Mouse (Mus musculus): Measurements from ENCODE around the gene Anxa6.
"Not testable (repeated sequence)": the region's sequence is repeated elsewhere in the genome, so short reads cannot be mapped to it uniquely, and the experiment has no call there.

Gene Anxa6

DNA sequence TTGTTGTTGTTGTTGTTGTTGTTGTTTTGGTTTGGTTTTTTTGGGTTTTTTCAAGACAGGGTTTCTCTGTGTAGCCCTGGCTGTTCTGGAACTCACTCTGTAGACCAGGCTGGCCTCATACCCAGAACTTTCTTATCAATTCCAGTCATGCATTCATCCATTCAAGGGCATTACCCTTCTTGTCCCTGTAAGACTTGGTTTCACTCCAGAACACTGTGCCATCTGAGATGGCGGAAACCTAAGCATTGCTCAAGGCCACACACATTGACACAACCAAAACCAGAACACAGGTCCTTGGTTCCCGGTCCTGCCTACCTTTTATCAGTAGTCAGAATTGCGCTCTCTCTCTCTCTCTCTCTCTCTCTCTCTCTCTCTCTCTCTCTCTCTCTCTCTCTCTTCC is 75.5 kb downstream of the Anxa6 start:
- DNase-seq: not testable (repeated sequence)

- no peak for DNase-seq
Measured at GRCm38 (mm10) chr11:54956912-54957311, 76.3 kb downstream of the Anxa6 start.

GRCm38 (mm10) chr11:54955735-54956480 is 77.3 kb downstream of the Anxa6 start:
- peak; percentile 99 for DNase-seq

- not testable (repeated sequence) for DNase-seq
Measured at GRCm38 (mm10) chr11:54955400-54955734, 77.9 kb downstream of the Anxa6 start.

- no peak for DNase-seq
Measured at GRCm38 (mm10) chr11:54954716-54955115, 78.5 kb downstream of the Anxa6 start.

DNA sequence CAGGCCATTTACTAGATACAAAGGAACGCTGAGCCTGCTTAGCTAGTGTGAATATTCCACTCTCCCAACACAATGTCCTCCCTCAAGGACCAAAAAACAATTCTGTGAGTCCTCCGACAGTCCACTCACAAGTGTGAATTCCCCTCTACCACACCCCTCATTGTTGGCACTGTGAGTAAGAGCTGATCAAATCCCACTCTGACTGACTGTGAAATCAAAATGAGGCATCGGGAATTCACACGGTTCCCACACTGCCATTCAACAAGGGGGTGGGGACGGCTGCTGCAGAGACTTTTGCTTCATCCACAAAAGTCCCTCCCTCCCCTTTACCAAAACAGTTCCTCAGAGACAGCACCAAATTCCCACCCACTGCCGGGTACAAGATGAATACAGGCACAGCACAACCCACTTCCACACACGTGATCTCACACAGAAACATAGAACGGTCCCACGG is 79.2 kb downstream of the Anxa6 start:
- no peak for DNase-seq

- DNase-seq: no peak
Measured at GRCm38 (mm10) chr11:54952651-54953050, 80.6 kb downstream of the Anxa6 start.

DNA sequence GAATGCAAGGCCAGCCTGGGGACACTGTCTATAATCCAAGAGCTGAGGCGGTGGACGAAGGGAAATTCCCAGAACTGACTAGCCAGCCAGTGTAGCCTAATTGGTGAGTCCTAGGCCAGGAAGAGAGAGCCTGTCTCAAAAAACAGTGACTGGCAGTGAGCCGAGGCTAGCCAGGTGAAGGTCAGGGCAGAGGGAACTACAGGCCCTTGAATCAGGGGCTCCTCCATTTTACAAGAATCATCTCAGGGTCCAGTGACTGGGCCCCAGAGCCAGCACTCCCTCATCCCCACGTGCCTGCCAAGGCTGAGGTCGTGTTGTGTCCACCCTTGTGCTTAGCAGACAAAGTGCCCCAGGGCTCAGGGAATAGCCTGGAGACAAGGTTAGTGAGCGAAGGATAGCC is 82.6 kb downstream of the Anxa6 start:
- DNase-seq: no peak

DNA sequence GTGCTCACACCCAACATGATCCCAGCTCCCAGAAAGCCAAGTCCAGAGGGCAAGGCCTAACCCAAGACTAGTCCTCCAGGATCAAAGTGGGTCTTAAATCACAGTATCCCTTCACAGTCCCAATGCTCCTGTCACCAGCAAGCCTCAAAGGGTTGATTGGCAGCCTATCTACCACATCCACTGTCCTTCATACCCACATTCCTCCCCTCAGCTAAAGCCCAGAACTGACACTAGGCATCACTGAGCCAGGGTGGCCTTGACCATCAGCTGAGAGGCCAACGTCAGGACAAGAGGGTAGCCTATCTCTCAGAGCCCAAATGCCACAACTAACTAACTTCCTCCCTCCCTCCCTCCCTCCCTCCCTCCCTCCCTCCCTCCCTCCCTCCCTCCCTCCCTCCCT is 83.5 kb downstream of the Anxa6 start:
- DNase-seq: no peak

DNA sequence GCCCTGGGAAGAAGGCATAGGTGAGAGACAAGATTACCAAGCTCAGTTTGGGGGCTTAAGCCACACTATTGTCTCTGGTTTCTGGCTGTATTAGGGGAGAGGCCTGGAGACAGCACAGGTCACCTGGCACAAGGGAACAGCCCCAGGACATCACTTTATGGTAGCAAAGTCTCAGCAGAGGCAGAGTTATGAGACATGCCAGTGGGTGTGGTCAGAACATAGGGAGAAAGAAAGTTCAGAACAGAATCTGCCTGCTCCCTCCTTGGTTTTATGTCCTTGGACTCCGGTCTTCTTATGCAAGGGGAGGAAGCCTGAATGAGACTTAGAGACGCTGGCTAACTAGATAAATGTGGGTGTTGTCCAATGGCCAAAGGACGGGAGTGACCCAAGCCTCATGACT is 88.5 kb downstream of the Anxa6 start:
- DNase-seq: no peak

- no peak for DNase-seq
Measured at GRCm38 (mm10) chr11:54940056-54940455, 93.2 kb downstream of the Anxa6 start.

DNA sequence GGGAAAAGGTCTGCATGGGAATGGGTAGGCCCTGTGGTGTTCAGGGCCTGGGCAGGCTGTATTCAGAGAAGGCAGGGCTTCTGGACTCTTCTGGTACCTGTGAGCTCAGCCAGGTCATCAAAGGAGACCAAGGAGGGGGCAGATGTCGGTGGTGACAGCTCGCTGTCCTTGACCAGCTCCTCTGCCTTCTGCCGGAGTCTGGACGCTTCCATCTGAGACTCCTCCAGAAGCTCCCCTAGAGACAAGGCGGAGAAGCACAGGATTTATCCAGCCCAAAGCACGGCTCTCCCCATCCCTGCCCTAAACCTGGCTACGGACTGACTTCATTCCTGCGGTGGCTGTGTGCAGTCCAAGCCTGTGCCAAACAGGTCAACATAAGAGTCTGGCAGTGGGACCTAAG is 93.7 kb downstream of the Anxa6 start:
- no peak for DNase-seq

DNA sequence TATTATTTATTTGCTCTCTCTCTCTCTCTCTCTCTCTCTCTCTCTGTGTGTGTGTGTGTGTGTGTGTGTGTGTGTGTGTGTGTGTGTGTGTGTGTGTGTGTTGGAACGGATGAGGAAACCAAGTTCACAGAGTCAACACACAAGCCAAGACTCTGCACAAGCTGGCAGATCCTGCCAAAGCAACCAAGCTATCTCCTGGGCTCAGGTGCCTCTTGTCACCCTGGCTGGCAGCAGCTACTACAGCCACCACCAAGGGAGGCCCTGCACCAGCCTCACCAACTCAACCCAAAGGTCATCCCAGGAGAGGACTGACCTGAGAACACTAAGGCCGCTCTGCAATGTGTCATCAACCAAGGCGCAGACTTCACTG is 96.5 kb downstream of the Anxa6 start:
- DNase-seq: no peak

DNA sequence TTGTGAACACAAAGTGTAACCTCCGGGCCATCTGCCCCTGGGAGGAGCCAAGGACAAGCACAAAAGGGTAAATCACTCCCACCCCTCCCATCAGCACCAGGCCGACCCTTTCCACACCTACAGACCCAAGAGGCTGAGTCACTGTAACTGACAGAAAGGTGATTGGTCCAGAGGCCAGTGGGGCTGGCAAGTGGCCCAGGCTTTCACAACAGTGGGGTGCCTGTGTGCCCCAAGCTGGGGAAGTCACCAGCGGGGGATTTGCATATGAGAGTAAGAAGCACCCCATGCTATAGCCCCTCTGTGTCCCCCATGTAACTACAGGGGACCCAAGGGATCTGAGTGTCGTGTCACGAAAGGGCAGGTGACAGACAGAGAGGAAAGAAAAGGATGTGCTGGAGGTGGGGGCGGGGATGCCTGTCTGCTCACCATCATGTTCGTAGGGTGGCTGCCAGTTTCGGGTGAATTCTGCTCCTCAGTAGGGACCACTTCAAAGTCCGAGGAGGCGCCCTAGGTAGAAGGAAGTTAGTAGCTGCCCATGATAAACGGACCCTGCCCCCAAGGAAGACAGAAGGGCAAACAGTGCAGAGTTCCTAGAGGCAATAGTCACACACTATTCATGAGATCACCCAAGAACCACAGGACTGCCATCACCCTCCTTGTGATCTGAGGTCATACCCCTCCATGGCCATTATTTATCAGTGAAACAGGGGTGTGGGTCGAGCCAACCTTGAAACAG is 97.0 kb downstream of the Anxa6 start:
- DNase-seq: no peak

- DNase-seq: no peak
Measured at GRCm38 (mm10) chr11:54934198-54934597, 99.0 kb downstream of the Anxa6 start.

DNA sequence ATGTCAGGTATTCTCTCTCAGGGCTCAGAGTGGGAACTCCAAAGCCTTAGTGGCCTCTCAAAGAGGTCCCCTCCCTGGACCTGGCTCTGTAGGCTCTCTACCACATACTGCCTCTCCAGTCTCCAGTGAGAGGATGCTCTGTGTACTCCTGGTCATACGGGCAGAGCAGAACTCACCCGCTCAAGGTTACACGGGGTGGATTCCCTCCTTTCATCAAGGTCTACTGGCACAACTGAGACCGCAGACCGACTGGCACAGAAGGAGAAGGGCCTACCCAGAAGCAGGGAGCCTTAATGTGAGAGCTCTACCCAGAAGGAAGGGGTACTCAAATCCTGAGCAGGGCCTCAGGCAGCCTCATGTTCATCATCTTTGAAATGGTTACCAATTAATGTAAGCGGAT is 100.7 kb downstream of the Anxa6 start:
- DNase-seq: no peak

DNA sequence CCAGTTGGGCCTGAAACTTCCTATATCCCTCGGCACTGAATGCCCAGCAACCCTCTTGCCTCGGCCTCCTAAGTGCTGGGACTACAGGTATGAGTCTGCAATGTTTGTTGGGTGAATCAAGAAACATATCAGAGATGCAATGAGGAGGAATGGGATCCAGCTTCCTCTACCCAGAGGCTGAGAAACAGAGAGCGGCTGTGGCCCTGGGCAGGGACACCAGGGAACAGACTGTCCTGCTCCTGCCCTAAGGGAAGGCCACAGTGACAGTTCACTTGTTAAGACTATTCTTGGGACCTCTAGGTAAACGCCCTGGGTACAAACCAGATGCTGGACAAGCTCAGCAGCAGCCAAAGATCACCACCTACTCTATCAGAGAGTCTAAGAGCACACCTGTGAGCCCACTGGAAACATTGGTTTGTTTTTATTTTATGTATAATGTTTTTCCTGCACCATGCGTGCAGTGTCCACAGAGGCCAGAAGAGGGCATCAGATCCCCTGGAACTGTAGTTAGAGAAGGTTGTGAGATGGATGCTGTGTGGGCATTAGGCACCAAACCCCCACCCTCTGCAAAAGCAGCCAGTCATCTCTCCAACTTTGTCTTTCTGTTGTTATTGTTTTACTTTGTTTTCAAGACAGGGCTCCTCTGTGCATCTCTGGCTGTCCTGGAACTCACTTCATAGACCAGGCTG is 101.7 kb downstream of the Anxa6 start:
- DNase-seq: peak; percentile 75

DNA sequence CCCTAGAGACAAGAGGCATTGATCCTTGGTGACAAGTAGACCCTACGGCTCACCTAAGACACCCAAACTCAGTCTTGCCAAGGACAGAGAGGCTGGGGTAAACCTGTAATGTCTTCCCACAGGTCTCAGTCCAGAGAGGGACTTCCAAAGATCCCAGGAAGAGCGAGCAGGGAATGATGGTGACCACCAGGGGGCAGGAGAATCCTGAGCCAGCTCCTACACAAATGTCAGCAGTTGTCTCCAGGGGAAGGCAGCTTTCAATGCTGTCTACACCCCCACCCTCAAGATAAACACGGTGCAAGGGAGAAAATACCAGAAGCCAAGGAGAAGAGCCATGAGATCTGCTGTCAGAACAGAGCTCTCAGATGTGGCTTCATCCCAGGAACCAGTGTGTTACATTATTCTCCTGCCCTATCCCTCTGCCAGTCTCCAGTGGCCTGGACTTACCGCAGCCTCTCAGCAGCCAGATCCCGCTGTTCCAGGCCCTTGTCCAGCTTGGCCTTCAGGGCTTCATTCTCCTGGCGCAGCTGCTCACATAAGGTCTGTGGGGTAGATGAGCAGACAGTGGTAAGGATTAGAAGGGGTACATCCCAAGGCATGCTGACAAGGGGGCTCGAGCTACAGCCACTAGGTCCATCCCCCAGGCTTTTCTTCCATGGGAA is 102.8 kb downstream of the Anxa6 start:
- peak; percentile 76 for DNase-seq

- no peak for DNase-seq
Measured at GRCm38 (mm10) chr11:54929744-54930143, 103.5 kb downstream of the Anxa6 start.

DNA sequence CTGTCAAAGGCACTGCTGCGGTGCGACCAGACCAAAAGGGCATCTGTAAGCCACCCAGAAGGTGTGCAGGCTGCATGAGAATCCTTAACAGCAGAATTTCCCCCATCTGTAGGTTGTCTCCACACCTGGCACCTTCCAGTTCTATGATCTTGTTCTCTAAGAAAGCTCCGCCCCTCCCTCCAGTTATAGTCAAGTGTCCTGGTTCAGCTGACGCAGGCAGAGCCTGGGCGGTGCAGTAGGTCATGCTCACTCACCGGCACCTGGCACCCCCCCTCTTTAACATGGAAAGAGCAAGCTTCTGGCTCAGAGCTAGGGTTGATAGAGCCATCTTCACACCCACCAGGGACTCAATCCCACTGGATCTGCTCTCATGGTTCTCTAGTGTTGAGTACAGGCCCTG is 104.0 kb downstream of the Anxa6 start:
- no peak for DNase-seq
